Mouse (Mus musculus): ENCODE measurements around the gene Eif1. TPM values are rescaled to one million over a fixed set of nuclear protein-coding genes. Genes with fewer than 3 reads are reported as not detected.
A peak's percentile ranks its signal among the peaks of the same experiment; 100 is the strongest.
"Not testable (repeated sequence)": the region's sequence is repeated elsewhere in the genome, so short reads cannot be mapped to it uniquely, and the experiment has no call there.

The Eif1 gene
- polyA plus RNA-seq, 1 experiment from 2014 or later: 1,503 TPM

DNA sequence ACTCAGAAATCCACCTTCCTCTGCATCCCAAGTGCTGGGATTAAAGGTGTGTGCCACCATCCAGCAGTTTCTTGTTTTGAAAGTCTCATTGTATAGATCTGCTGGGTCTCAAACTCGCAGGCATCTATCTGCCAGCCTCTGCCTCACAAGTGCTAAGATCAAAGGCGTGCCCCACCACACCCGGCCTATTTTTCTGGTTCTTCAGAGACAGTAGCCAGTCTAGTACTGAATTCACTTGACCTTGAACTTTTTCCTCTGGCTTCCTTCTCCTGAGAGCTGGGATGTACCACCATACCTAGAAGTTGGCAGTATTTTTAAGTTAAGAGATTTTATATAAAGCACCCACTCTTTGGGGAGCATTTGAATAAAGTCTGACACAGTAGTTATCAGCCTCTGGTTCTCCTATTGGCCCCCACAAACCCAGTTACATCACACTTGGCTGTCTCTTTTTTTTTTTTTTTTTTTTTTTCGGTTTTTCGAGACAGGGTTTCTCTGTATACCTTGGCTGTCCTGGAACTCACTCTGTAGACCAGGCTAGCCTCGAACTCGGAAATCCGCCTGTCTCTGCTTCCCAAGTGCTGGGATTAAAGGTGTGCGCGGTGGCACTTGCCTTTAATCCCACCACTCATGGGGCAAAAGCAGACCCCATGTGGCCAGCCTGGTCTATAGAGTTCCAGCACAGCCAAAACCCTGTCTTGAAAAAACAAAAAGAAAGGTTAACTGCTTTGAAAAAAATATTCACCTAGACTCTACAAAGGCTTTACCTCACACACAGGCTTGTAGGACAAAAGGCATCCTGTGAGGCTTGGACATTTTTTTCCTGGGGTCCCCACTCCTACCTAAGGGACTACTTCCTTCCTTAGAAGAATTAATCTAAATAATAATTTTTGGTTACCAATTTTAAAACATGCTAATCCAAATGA lies 895 bp upstream of the Eif1 start:
- H3K27ac ChIP-seq: peak overlapping the region; percentile 99
- H3K4me3 ChIP-seq: peak overlapping the region; percentile 95
- H3K4me1 ChIP-seq: no peaks in the 10 kb centered on the region
- no peaks in the 10 kb centered on the region for H3K27me3 ChIP-seq (ENCODE audit: insufficient read depth, poor library complexity, severe bottlenecking)
- H3K36me3 ChIP-seq: peaks cover 23% of the 10 kb centered on the region
- DNase-seq (ENCODE audit: low spot score): no peak
- 78% methylated on average over 10 of the region's 10 CpGs for WGBS
- H3K9me3 ChIP-seq: no peaks in the 10 kb centered on the region

DNA sequence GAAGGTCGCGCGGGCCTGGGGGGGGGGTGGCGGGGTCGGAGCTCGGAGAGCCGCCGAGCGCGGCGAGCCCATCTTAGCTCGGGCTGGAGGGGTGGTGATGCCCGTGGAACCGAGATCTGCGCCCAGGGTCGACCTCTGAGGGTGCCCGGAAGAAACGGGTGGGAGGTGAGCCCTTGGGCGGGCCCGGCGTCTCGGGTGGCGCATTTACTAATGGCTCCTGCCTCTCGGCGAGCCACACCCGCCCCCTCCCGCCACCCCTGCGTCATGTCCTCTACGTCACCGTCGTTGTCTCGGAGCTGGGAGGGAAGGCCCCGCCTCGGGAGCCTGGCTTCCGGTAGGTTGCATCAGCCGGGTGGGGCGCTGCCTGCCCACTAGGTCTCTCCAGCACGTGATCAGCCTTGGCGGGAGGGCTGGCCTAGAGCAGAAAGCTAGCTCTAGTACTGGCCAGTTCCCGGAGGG lies 516 bp downstream of the Eif1 start:
- peaks cover 23% of the 10 kb centered on the region for H3K36me3 ChIP-seq
- H3K4me3 ChIP-seq: peak overlapping the region; percentile 95
- DNase-seq (ENCODE audit: low spot score): peak; percentile 99
- peak overlapping the region; percentile 99 for H3K27ac ChIP-seq
- no peaks in the 10 kb centered on the region for H3K4me1 ChIP-seq
- no peaks in the 10 kb centered on the region for H3K9me3 ChIP-seq
- WGBS: under 1% methylated on average over 38 of the region's 40 CpGs
- no peaks in the 10 kb centered on the region for H3K27me3 ChIP-seq (ENCODE audit: insufficient read depth, poor library complexity, severe bottlenecking)

DNA sequence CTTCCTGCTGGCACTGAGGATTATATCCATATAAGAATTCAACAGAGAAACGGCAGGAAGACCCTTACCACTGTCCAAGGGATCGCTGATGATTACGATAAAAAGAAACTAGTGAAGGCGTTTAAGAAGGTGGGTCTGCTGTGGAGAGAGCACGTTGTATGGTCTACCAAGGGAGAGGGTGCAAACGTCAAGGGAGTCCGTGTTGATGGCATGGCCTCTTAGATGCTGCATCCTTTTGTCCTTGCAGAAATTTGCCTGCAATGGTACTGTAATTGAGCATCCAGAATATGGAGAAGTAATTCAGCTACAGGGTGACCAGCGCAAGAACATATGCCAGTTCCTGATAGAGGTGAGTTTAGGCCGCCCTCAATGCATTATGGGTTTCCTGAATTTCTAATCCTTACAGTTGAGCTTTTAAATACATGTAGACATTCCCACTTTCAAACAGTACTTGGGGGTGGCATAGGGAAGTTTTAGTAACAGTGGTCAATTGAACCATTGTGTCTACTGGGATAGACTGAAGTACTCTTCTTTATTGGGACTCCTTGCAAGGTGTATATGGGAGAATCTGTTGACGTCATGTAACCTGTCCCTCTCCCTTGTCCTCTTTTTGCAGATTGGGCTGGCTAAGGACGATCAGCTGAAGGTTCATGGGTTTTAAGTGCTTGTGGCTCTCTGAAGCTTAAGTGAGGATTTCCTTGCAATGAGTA lies 1.2 kb downstream of the Eif1 start:
- not testable (repeated sequence) for H3K4me1 ChIP-seq; H3K27me3 ChIP-seq (ENCODE audit: insufficient read depth, poor library complexity, severe bottlenecking); H3K9me3 ChIP-seq; DNase-seq (ENCODE audit: low spot score)
- Histone ChIP-seq H3K4me3 (peak overlapping the region; percentile 95), H3K27ac (peak overlapping the region; percentile 99), H3K36me3 (peaks cover 23% of the 10 kb centered on the region)
- 20% methylated on average over 11 of the region's 11 CpGs for WGBS

DNA sequence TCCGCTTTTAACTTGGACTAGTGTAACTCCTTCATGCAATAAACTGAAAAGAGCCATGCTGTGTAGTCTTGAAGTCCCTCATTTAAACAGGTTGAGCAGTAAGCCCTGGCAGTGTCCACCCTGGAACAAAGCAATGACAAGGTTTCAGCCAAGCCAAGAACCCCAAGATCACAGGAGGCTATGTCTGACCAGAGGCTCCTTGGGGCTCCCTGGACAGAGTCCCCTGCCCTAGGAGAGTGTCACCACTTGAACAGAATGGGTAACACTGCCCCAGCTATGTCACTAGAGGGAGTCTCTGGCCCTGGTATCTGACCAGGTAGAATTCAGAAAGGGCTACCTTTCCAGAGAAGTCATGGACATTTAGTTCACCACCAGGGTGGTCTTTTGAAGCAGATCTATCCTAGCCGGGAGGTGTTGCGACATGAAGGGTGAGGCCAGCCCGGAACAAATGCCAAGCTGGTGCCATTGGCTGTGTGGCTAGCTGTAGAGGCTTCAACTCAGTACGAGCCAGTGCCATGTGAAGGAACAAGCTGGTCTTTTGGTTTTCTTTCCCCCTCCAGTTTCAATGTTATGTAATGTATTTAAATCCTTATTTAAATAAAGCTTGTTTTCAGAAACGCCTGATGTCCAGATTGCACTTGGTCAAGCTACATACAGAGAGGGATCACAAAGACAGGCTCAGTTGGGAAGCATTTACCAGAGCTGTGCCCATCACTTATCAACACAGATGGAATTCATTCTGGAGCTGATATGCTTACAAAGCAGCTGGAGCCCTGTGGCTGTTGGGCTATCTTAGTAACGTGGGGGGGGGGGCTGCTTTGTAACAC lies 2.0 kb downstream of the Eif1 start:
- not testable (repeated sequence) for H3K27me3 ChIP-seq (ENCODE audit: insufficient read depth, poor library complexity, severe bottlenecking); H3K9me3 ChIP-seq; H3K4me3 ChIP-seq; DNase-seq (ENCODE audit: low spot score); H3K27ac ChIP-seq; H3K4me1 ChIP-seq
- H3K36me3 ChIP-seq: peaks cover 23% of the 10 kb centered on the region
- 84% methylated on average over 7 of the region's 7 CpGs for WGBS

DNA sequence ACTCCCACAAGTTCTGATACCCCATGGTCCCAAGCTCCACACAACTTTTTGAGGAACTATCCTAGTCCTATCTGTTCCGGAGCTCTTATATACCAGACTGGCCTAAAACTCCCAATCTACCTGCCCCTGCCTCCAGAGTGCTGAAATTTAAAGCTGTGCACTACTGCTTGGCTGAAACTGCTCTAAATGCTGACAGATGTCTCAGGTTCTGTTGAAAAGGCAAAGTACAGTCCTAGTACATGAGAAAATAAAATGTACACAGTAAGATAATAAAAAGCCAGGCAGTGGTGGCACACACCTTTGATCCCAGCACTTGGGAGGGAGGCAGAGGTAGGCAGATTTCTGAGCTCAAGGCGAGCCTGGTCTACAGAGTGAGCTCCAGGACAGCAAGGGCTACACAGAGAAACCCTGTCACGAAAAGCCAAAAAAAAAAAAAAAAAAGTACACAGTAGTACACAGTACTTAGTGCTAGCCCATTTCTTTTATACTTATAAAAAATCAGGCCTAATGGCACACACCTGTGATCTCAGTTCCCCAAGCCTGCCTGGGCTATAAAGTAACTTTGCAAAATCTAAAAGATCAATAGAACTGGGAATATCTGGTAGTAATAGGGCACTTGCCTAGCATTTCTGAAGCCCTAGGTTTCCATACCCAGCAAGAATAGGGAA lies 3.0 kb downstream of the Eif1 start:
- no peak overlapping the region for H3K27ac ChIP-seq
- WGBS: 62% methylated on average over 3 of the region's 3 CpGs

DNA sequence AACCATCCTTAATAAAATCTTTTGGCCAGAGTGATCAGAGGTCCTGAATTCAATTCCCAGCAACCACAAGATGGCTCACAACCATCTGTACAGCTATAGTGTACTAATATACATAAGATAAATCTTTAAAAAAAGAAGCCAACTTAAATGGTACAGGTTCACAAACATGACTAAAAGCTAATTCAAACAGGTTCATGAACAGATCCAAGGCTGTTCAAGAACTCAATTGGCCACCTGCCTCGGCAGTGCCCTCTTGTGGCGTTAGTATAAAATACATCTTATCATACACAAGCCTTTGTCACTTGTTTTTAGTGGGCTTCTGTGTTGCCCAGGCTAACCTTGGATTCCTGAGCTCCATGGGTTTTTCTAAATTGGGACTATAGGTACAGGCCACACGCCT lies 3.9 kb downstream of the Eif1 start:
- 17% methylated on average over 3 of the region's 3 CpGs for WGBS
- DNase-seq (ENCODE audit: low spot score): no peak
- no peak overlapping the region for H3K27ac ChIP-seq
- no peak overlapping the region for H3K4me3 ChIP-seq
- peaks cover 12% of the 10 kb centered on the region for H3K4me1 ChIP-seq
- H3K36me3 ChIP-seq: peaks cover 23% of the 10 kb centered on the region
- H3K9me3 ChIP-seq: no peaks in the 10 kb centered on the region
- no peaks in the 10 kb centered on the region for H3K27me3 ChIP-seq (ENCODE audit: insufficient read depth, poor library complexity, severe bottlenecking)

More for the DNA sequence above, 3.0 kb downstream of the Eif1 start:
- Histone ChIP-seq H3K9me3 (no peaks in the 10 kb centered on the region), H3K4me1 (peaks cover 9% of the 10 kb centered on the region), H3K36me3 (peaks cover 23% of the 10 kb centered on the region), H3K27me3 (ENCODE audit: insufficient read depth, poor library complexity, severe bottlenecking) (no peaks in the 10 kb centered on the region), H3K4me3 (no peak overlapping the region)
- DNase-seq (ENCODE audit: low spot score): no peak

DNA sequence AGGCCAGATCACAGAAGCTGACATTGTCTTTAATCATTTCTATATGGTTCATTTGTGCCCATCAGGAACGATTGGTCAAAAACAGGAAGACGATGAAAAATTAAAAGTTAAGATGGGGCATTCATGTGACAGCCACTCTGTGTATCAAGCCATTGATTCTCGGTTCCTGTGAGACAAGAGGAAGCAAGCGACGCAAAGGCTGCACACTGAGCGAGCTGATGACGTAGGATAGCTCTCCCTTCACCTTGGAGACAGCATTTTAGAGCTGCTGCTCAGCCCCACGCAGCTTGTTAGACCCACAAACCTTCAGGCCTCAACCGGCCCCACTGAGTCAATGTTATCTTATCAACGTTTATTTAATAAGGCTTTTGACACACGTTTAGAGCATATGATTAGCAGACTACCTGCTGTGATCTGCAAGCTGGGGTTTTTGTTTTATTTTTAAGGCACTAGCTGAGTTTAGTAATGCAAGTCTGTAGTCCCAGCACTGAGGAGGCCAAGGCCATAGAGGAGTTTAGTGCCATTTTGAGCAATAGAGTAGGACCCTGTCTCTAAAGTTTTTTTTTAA lies 5.5 kb downstream of the Eif1 start:
- Histone ChIP-seq H3K27ac (no peak overlapping the region), H3K36me3 (peaks cover 23% of the 10 kb centered on the region), H3K9me3 (no peaks in the 10 kb centered on the region), H3K4me3 (no peak overlapping the region), H3K27me3 (ENCODE audit: insufficient read depth, poor library complexity, severe bottlenecking) (peaks cover 2% of the 10 kb centered on the region; the same call in 1 of the 2 replicates), H3K4me1 (peaks cover 13% of the 10 kb centered on the region)
- WGBS: 74% methylated on average over 11 of the region's 11 CpGs
- no peak for DNase-seq (ENCODE audit: low spot score)

DNA sequence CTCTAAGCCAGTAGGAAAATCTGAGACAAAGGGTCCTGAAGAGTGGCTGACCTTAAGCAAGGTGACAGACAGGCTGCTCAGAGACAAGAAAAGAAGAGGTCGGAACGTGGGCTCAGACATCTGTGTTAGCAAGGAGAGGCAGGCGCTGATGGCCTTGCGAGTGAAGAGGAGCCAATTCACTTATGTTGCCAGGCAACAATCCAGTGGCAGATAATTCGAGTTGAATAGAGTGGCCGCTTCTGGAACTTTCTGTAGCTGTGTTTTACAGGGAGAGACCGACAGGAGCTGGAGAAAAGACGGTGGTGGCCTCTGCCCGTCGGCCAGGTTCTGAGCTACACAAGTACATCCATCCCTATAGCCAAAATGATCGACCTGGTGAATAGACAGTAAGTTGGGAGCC lies 7.6 kb downstream of the Eif1 start:
- Histone ChIP-seq H3K9me3 (no peaks in the 10 kb centered on the region), H3K27me3 (ENCODE audit: insufficient read depth, poor library complexity, severe bottlenecking) (peaks cover 6% of the 10 kb centered on the region; the same call in 1 of the 2 replicates), H3K4me1 (peaks cover 15% of the 10 kb centered on the region), H3K4me3 (no peak overlapping the region), H3K36me3 (peaks cover 4% of the 10 kb centered on the region), H3K27ac (peak overlapping the region; percentile 53)
- WGBS: 43% methylated on average over 11 of the region's 11 CpGs
- no peak for DNase-seq (ENCODE audit: low spot score)

DNA sequence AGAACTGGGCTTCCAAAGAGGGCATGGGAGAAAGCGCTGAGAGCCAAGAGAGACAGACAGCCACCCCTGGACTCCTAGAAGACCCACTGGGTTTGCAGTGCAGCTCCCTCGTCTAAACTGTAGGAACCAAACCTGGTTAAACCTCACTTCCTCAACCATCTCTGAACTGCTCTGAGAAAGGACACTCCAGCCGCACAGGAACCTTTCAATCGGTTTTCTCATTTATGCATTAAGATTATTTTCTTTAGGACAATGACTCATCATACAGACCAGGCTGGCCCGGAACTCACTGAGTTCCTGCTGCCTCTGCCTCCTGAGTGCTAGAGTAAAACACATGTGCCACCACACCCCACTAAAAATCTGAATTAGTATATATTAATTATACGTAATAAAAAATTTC lies 8.1 kb downstream of the Eif1 start:
- Histone ChIP-seq H3K27ac (peak overlapping the region; percentile 53), H3K36me3 (no peaks in the 10 kb centered on the region), H3K4me1 (peaks cover 15% of the 10 kb centered on the region), H3K9me3 (no peaks in the 10 kb centered on the region), H3K4me3 (no peak overlapping the region), H3K27me3 (ENCODE audit: insufficient read depth, poor library complexity, severe bottlenecking) (peaks cover 6% of the 10 kb centered on the region; the same call in 1 of the 2 replicates)
- WGBS: 81% methylated on average over 6 of the region's 6 CpGs
- no peak for DNase-seq (ENCODE audit: low spot score)

DNA sequence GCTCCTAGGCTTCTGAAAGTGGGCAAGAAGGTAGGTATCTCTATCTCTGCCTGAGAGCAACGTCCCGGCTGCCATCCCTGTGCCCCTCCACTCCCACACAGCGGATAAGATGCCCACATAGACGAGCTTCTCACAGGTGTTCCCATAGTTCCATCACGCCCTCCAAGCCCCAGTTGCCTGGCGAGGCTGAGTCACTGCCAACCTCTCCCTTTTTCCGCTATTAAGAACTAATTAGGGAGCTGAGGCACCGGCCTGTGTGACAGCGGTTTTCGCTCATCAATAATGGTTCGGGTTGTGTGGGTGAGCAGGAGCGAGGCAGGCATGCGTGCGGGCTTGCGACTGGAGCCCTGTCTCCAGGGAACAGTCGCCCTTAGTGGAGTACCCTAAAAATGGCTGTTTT lies 10.6 kb downstream of the Eif1 start:
- Histone ChIP-seq H3K4me3 (no peak overlapping the region), H3K27me3 (ENCODE audit: insufficient read depth, poor library complexity, severe bottlenecking) (peaks cover 17% of the 10 kb centered on the region; the same call in 1 of the 2 replicates), H3K4me1 (peaks cover 15% of the 10 kb centered on the region), H3K36me3 (no peaks in the 10 kb centered on the region), H3K9me3 (no peaks in the 10 kb centered on the region), H3K27ac (no peak overlapping the region)
- DNase-seq (ENCODE audit: low spot score): no peak
- 60% methylated on average over 16 of the region's 16 CpGs for WGBS

DNA sequence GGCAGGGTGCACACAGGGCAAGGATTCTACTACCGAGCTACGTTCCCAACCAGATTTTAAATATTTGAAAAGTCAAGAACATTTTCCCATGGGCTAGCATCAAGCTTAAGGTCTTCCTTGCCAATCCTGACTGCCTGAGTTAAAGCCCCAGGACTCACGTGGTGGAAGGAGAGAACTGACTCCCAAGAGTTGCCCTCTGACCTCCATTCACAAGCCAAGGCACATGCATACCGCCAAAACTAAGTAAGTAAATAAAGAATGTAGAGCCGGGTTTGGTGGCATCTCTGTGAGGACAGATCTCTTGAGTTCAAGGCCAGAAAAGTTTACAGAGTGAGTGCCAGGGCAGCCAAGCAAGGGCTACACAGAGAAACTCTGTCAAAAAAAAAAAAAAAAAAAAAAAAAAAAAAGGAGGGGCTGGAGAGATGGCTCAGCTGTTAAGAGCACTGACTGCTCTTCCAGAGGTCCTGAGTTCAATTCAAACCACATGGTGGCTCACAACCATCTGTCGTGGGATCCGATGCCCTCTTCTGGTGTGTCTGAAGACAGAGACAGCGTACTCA lies 11.2 kb downstream of the Eif1 start:
- not testable (repeated sequence) for H3K4me3 ChIP-seq; H3K27ac ChIP-seq; H3K9me3 ChIP-seq; DNase-seq (ENCODE audit: low spot score); H3K36me3 ChIP-seq
- Histone ChIP-seq H3K27me3 (ENCODE audit: insufficient read depth, poor library complexity, severe bottlenecking) (peaks cover 17% of the 10 kb centered on the region; the same call in 1 of the 2 replicates), H3K4me1 (peaks cover 16% of the 10 kb centered on the region)
- WGBS: 62% methylated on average over 8 of the region's 8 CpGs

Measured in heart, embryonic 10.5 days (tissue).